Mouse (Mus musculus) intestine, postnatal 0 days (tissue): ENCODE results near the gene Recql5. TPM values are rescaled to one million over a fixed set of nuclear protein-coding genes. Genes with fewer than 3 reads are reported as not detected.

Experiments used
- ATAC-seq: fragments of 200-750 bp; cut with Nextera tagmentation; 2 replicates; pipeline ENCODE4 v1.8.0; 2017; ENCODE audit warnings: mild to moderate bottlenecking, moderate TSS enrichment, moderate library complexity
- H3K27ac ChIP-seq: fragments of 300-500 bp; sonication (generic); 2 replicates; pipeline ENCODE4 v1.5.1; 2014; ENCODE audit warnings: mild to moderate bottlenecking, low read depth, low read length, moderate library complexity
- H3K27me3 ChIP-seq: fragments of 300-500 bp; sonication (generic); replicated peaks from 2 replicates; pipeline ENCODE4 v1.6.1; 2014; ENCODE audit warnings: low read length, mixed read lengths; ENCODE audit not compliant: control insufficient read depth, insufficient read depth
- H3K36me3 ChIP-seq: fragments of 300-500 bp; sonication (generic); 2 replicates; pipeline ENCODE4 v1.6.1; 2014; ENCODE audit warnings: mild to moderate bottlenecking, moderate library complexity; ENCODE audit not compliant: control insufficient read depth, insufficient read depth
- H3K4me1 ChIP-seq: fragments of 300-500 bp; sonication (generic); replicated peaks from 2 replicates; pipeline ENCODE4 v1.6.1; 2014; ENCODE audit warnings: antibody characterized with exemption, low read length, mixed read lengths; ENCODE audit not compliant: control insufficient read depth, insufficient read depth
- H3K4me2 ChIP-seq: fragments of 300-500 bp; sonication (generic); replicated peaks from 2 replicates; pipeline ENCODE4 v1.6.1; 2014; ENCODE audit warnings: low read depth, mild to moderate bottlenecking, moderate library complexity
- H3K4me3 ChIP-seq: fragments of 300-500 bp; sonication (generic); 2 replicates; pipeline ENCODE4 v1.5.1; 2014; ENCODE audit warnings: low read depth, low read length
- H3K9ac ChIP-seq: fragments of 300-500 bp; sonication (generic); 2 replicates; pipeline ENCODE4 v1.6.1; 2014; ENCODE audit warnings: mild to moderate bottlenecking, low read depth, low read length
- H3K9me3 ChIP-seq: fragments of 300-500 bp; sonication (generic); 2 replicates; pipeline ENCODE4 v1.6.1; 2016; ENCODE audit warnings: mixed run types; ENCODE audit not compliant: control insufficient read depth
- CTCF ChIP-seq: sonication (generic); IDR thresholded peaks from 2 replicates; pipeline ENCODE4 v1.5.1; 2016; ENCODE audit warnings: low read depth, mild to moderate bottlenecking, control low read depth, antibody characterized with exemption, moderate library complexity
- WGBS: fragments of 180-500 bp; shearing (Covaris S2); extraction: QIAGEN DNeasy Blood & Tissue Kit; methylation state at CpG from one replicate; pipeline ENCODE4 v1.1.7; 2014; 5-methylcytosine and 5-hydroxymethylcytosine counted together
- polyA plus RNA-seq: library from polyadenylated mRNA; unstranded; fragments of >200 nt; fragmentation: Nextera tagmentation; extraction: Ambion mirVana; gene quantifications from 2 replicates; pipeline ENCODE4 v1.2.1, GENCODE M21; 2015

Recql5 gene
- 6.8 and 8.2 TPM in 2 replicates for polyA plus RNA-seq

DNA sequence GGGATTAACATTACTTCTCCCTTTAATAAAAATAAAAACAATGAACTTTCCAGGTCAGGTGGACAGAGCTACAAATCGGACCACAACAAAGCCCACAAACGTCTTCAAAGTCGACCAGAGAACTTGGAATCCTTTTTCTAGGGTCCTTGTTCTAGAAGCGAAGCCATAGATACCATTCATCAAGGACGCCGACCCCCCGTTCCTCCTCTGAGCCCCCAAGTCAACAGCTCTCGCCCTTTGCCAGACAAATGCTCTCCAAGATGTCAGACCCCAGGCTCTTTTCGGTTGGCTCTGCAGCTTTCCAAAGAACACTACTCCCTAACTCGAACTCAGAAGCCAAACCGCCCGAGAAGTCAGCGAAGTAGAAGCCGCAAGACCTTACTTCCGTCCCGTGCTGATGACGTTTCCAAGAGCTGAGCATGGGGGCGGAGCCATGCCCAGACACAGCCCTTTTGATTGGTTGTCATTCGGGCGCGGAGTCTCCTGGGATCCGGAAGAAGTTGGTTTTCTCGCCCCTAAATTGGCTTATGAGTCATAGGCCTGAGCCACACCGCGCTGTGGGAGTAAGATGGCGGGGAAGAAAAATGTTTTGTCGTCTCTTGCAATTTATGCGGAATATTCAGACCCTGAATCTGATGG, at the start of gene Recql5, which contains the start of gene Sap30bp:
Recql5 (minus strand) TSS at position 370 of the 639 bp plus-strand sequence.
Sap30bp (plus strand) TSS at position 175 of the 639 bp plus-strand sequence.
- Histone ChIP-seq H3K9me3 (no peaks in the 10 kb centered on the region), H3K27me3 (no peaks in the 10 kb centered on the region), H3K4me3 (peak within 1 kb of the TSS; percentile 87), H3K36me3 (peaks cover 26% of the 10 kb centered on the region), H3K27ac (peak within 1 kb of the TSS; percentile 54), H3K4me2 (peak within 1 kb of the TSS; percentile 89), H3K4me1 (peaks cover 14% of the 10 kb centered on the region; the same call in 1 of the 2 replicates), H3K9ac (peak within 1 kb of the TSS; percentile 80)
- under 1% methylated on average over 28 of the region's 28 CpGs for WGBS
- ATAC-seq, result peak; percentile 98
- TF ChIP-seq CTCF, result no peak

DNA sequence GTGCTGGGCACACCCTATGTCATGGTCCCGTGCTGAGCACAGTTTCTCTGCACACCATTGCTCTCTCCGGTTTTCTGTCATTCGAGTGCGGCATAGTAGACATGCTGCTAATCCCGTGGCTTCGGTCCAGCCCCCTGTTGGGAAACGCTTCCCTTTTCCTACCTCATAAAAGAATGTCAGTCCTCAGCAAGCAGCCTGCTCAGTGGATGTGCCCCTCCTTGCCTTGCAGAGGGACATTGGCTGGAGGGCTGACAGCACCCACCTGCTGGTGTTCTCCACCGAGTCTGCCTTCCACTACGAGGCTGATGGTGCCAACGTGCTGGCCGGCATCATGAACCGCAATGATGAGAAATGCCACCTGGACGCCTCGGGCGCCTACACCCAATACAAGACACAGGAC, 49.2 kb upstream of the Recql5 start:
- Histone ChIP-seq H3K27me3 (no peaks in the 10 kb centered on the region), H3K36me3 (peaks cover 37% of the 10 kb centered on the region), H3K9me3 (no peaks in the 10 kb centered on the region), H3K4me2 (no peak overlapping the region), H3K27ac (no peak overlapping the region), H3K9ac (no peak overlapping the region), H3K4me3 (no peak overlapping the region), H3K4me1 (no peaks in the 10 kb centered on the region)
- WGBS, result 95% methylated on average over 15 of the region's 15 CpGs
- ATAC-seq, result no peak
- TF ChIP-seq CTCF, result no peak

DNA sequence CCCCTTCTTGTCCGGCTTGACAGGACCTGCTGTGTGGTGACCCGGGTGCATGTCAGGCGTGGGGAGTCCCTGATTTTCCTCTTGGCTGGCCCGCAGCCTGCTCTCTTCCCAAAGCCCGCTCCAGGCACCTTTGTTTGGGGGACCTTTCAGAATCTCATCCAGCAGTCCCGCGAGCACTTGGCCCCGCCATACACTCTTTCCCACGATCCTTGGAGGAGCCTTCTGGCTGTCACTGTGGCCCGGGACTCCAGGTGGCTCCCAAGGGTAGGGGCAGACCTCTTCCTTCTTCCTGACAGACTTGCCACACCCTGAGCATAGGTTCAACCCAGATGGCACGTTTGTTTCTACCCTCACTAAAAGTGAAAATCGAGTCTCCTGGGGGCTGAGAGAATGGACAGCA, 42.3 kb upstream of the Recql5 start:
- Histone ChIP-seq H3K9me3 (no peaks in the 10 kb centered on the region), H3K36me3 (peaks cover 13% of the 10 kb centered on the region), H3K4me1 (0 out of 2 replicates have a peak, but pooled peaks cover 7% of the 10 kb centered on the region), H3K4me3 (peak overlapping the region; percentile 64), H3K9ac (peak overlapping the region; percentile 60), H3K27ac (peak overlapping the region; percentile 89), H3K27me3 (no peaks in the 10 kb centered on the region), H3K4me2 (peak overlapping the region; percentile 88)
- ATAC-seq, result peak; percentile 42; the same call in 1 of the 2 replicates
- TF ChIP-seq CTCF, result peak; percentile 41
- 18% methylated on average over 12 of the region's 12 CpGs for WGBS

DNA sequence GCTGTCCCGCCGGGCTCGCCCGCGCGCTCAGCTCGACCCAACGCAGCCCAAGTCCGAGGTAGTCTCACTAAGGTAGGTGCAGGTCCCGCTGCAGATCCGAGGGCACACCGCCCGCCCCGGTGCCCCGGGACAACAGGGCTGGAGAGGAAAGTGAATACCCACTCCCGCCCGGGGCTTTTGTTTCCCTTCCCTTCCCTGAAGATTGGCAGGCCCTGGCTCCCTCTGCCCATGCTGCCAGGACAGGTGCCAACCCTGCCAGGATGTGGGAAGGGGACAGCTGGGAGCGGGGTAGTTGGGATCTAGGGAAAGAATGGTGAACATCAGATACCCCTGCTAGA, 41.8 kb upstream of the Recql5 start:
- H3K36me3 ChIP-seq, result peaks cover 12% of the 10 kb centered on the region
- H3K27ac ChIP-seq, result peak overlapping the region; percentile 89
- 2% methylated on average over 18 of the region's 18 CpGs for WGBS
- no peaks in the 10 kb centered on the region for H3K27me3 ChIP-seq
- peak overlapping the region; percentile 64 for H3K4me3 ChIP-seq
- 0 out of 2 replicates have a peak, but pooled peaks cover 9% of the 10 kb centered on the region for H3K4me1 ChIP-seq
- ATAC-seq, result peak; percentile 11; the same call in 1 of the 2 replicates
- no peaks in the 10 kb centered on the region for H3K9me3 ChIP-seq
- peak overlapping the region; percentile 60 for H3K9ac ChIP-seq
- no peak for TF ChIP-seq CTCF
- H3K4me2 ChIP-seq, result peak overlapping the region; percentile 88

DNA sequence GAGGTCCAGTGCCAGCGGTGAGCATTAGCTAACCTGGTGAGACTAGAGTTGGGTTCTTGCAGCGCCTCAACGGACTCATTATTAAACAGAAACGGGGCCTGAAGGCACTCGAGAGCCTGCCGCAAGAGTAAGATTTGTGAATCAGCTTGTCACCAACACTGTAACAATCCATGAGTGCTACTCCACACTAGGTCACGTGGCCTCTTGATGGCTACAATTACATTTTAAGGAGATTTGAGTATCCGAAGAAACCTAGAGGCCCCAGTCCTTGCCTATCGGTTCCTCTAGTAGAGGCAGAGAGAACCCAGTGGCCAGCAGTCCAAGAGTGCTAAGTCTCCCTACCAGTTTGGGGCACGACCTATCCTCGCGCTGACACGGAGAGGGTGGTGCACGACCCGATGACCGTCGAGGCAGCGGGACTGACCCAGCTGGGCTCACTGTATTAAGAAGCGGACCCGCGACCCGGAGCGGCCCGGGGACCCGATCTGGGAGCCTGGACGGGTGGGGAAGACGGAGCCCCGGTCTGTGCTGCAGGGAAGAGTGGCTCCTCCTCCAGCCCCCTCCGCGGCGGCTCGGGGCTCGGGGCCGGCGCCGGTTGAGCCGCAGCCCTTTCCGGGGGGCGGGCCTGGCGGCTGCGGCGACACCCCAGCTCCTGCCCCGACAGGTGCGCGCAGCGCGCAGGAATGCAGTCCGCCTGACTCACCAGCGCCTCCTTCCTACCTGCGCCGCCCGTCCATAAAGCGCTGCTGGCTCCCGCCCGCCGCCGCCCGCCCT, 41.2 kb upstream of the Recql5 start, which contains the start of gene Itgb4:
Itgb4 (plus strand) TSS at position 401 of the 774 bp plus-strand sequence.
- TF ChIP-seq CTCF, result peak; percentile 76

DNA sequence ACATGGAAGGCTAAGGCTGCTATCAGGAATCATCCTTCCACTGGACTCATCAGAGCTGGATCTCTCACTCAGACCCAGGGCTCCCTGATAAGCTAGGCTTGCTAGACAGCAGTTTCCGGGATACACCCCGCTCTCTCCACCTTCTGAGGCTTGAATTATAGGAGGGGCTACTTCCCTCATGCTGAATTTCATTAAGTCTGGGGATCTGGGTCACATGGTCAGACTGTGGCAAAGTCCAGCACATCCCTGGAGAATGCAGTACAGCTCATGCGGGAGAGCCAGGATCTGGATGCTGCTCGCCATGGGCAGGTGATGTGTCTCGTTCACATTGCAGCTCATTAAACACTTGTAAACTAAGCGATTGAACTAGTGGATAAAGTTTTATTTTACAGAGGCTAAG, 37.7 kb upstream of the Recql5 start:
- no peak for TF ChIP-seq CTCF
- H3K9ac ChIP-seq, result no peak overlapping the region
- H3K36me3 ChIP-seq, result 0 out of 2 replicates have a peak, but pooled peaks cover 3% of the 10 kb centered on the region
- H3K9me3 ChIP-seq, result no peaks in the 10 kb centered on the region
- no peaks in the 10 kb centered on the region for H3K27me3 ChIP-seq
- no peak overlapping the region for H3K4me2 ChIP-seq
- 50% methylated on average over 6 of the region's 6 CpGs for WGBS
- H3K4me3 ChIP-seq, result no peak overlapping the region
- peak; percentile 42 for ATAC-seq
- H3K4me1 ChIP-seq, result 0 out of 2 replicates have a peak, but pooled peaks cover 12% of the 10 kb centered on the region
- peak overlapping the region; percentile 71; the same call in 1 of the 2 replicates for H3K27ac ChIP-seq

More for the DNA sequence above, 41.2 kb upstream of the Recql5 start, which contains the start of gene Itgb4:
- WGBS, result 12% methylated on average over 44 of the region's 58 CpGs
- Histone ChIP-seq H3K4me3 (peak within 1 kb of the TSS; percentile 64), H3K27me3 (no peaks in the 10 kb centered on the region), H3K9ac (peak within 1 kb of the TSS; percentile 60), H3K9me3 (no peaks in the 10 kb centered on the region), H3K4me2 (peak within 1 kb of the TSS; percentile 88), H3K4me1 (0 out of 2 replicates have a peak, but pooled peaks cover 12% of the 10 kb centered on the region), H3K36me3 (peaks cover 8% of the 10 kb centered on the region), H3K27ac (peak within 1 kb of the TSS; percentile 89)
- ATAC-seq, result peak; percentile 88
